Mouse (Mus musculus) embryonic fibroblast, embryonic 13.5 days (primary cell): ENCODE measurements around the gene Hk2.

Experiments used
- CTCF ChIP-seq: IDR thresholded peaks from 2 replicates; pipeline ENCODE4 v1.5.1; 2011; ENCODE audit warnings: mild to moderate bottlenecking, control low read depth, low read length, moderate library complexity, borderline replicate concordance; ENCODE audit not compliant: insufficient read depth
- POLR2A ChIP-seq: IDR thresholded peaks from 2 replicates; pipeline ENCODE4 v1.6.1; 2011; ENCODE audit warnings: low read depth, mild to moderate bottlenecking, control low read depth, low read length, moderate library complexity

- TF ChIP-seq POLR2A (no peak), CTCF (no peak)
Observed at GRCm38 (mm10) chr6:82705221-82705620, 69.0 kb downstream of the Hk2 start, which contains the start of gene Pole4.
